Comparison of ENCODE assay signal across 8 mouse cellular contexts in the genomic region with DNA sequence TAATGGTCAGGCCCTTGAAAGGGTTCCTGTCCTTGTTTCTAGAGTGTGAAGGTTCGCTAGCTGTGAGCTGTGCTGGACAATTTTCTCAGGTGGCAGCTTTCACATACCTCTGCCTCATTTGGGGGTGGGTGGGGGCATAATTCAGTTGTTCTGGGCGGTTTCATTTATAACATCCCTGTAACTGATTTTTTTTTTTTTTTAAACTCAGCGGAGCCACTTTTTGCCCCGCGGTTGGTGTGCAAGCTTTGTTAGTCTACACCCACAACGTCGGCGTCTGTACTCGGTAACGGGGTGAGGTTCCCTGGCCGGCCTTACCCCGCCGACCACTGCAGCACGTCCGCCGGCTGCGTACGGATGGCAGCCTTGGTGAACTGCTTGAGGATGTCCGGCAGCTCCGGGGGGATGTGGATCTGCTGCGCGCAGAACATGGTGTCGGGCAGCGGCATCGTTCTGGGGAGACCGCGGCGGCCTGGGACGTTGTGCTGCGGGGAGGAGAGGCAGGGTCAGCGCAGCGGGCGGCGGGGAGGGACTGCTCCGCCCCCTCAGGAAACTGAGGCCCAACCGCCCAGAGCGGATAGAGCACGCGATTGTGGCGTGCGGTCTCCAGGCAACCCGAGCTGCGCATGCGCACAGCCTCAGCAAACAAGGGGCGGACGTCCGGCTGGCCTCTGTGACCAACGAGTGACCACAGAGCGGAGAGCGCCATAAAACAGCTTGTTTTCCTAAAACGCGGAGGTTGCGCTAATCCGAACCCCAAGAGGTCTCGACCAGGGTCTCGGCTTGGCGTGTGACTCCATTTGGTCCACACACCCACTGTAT. TPM values are rescaled to one million over a fixed set of nuclear protein-coding genes. Genes with fewer than 3 reads are reported as not detected.
A peak's percentile ranks its signal among the peaks of the same experiment; 100 is the strongest.
DNase-seq lines count a peak whose midpoint lies in the region; ATAC-seq and TF ChIP-seq lines count a peak whose summit lies in the region.

Gene Ropn1l, minus strand, starts transcription at position 640 of the 819 bp plus-strand sequence.

- peak within 1 kb of the TSS; percentile 87 for H3K27ac ChIP-seq in bone marrow macrophage, adult 2 months (ENCODE audit: insufficient read depth, low read depth, low read length)
- peak within 1 kb of the TSS; percentile 61 for H3K27ac ChIP-seq in embryonic fibroblast, embryonic 13.5 days (ENCODE audit: insufficient read depth, low read length)
- H3K27ac ChIP-seq in heart, embryonic 11.5 days (ENCODE audit: low read depth, low read length): peak within 1 kb of the TSS; percentile 81
- H3K27ac ChIP-seq in kidney, embryonic 16.5 days (ENCODE audit: low read length): peak within 1 kb of the TSS; percentile 85
- H3K27ac ChIP-seq in liver, adult 2 months (replicated peaks; ENCODE audit: insufficient read depth, low read depth, low read length): peak within 1 kb of the TSS; percentile 96

- 0 out of 2 replicates have a peak, but pooled peaks cover 3% of the 10 kb centered on the region for H3K36me3 ChIP-seq in heart, embryonic 11.5 days (ENCODE audit: control insufficient read depth, insufficient read depth, low read length)
- peaks cover 11% of the 10 kb centered on the region; the same call in 1 of the 2 replicates for H3K36me3 ChIP-seq in kidney, embryonic 16.5 days (ENCODE audit: insufficient read depth, low read length)
- H3K36me3 ChIP-seq in liver, adult 2 months (ENCODE audit: control insufficient read depth, insufficient read depth, low read length): peaks cover 8% of the 10 kb centered on the region; the same call in 1 of the 2 replicates
- peaks cover 19% of the 10 kb centered on the region for H3K36me3 ChIP-seq in myocyte (ENCODE audit: control insufficient read depth, insufficient read depth)
- no peaks in the 10 kb centered on the region for H3K36me3 ChIP-seq in splenic B cell, adult 2 months (ENCODE audit: control insufficient read depth, insufficient read depth, low read length, poor library complexity, severe bottlenecking)

- peak within 1 kb of the TSS; percentile 98 for H3K4me3 ChIP-seq in bone marrow macrophage, adult 2 months (ENCODE audit: insufficient read depth, low read length)
- peak within 1 kb of the TSS; percentile 52 for H3K4me3 ChIP-seq in embryonic fibroblast, embryonic 13.5 days (ENCODE audit: insufficient read depth, low read length)
- peak within 1 kb of the TSS; percentile 69 for H3K4me3 ChIP-seq in heart, embryonic 11.5 days (ENCODE audit: low read depth, low read length)
- H3K4me3 ChIP-seq in kidney, embryonic 16.5 days (ENCODE audit: low read length): peak within 1 kb of the TSS; percentile 59
- H3K4me3 ChIP-seq in liver, adult 2 months (ENCODE audit: insufficient read depth, low read depth, low read length): peak within 1 kb of the TSS; percentile 75
- peak within 1 kb of the TSS; percentile 45 for H3K4me3 ChIP-seq in myocyte

- WGBS in heart, embryonic 11.5 days (ENCODE audit: insufficient replicate concordance): under 1% methylated on average over 57 of the region's 57 CpGs
- WGBS in kidney, embryonic 16.5 days: under 1% methylated on average over 57 of the region's 57 CpGs
- under 1% methylated on average over 57 of the region's 57 CpGs for WGBS in liver, adult 2 months

- TF ChIP-seq CTCF in bone marrow macrophage, adult 2 months (IDR thresholded peaks at IDR 0.05; ENCODE audit: low read depth, low read length): no peak
- TF ChIP-seq CTCF in embryonic fibroblast, embryonic 13.5 days (IDR thresholded peaks at IDR 0.05; ENCODE audit: borderline replicate concordance, insufficient read depth, low read length): no peak
- TF ChIP-seq CTCF in liver, adult 2 months (IDR thresholded peaks at IDR 0.05; ENCODE audit: low read depth, low read length): no peak

- peak within 1 kb of the TSS; percentile 74 for H3K9ac ChIP-seq in heart, embryonic 11.5 days (ENCODE audit: low read depth, low read length)
- H3K9ac ChIP-seq in kidney, embryonic 16.5 days (replicated peaks; ENCODE audit: low read length): peak within 1 kb of the TSS; percentile 74
- peak within 1 kb of the TSS; percentile 89 for H3K9ac ChIP-seq in liver, adult 2 months (ENCODE audit: low read depth, low read length)

- no peaks in the 10 kb centered on the region for H3K27me3 ChIP-seq in heart, embryonic 11.5 days (ENCODE audit: control insufficient read depth, insufficient read depth, low read length)
- H3K27me3 ChIP-seq in kidney, embryonic 16.5 days (ENCODE audit: insufficient read depth, low read length): no peaks in the 10 kb centered on the region
- H3K27me3 ChIP-seq in liver, adult 2 months (ENCODE audit: control insufficient read depth, insufficient read depth, low read length): no peaks in the 10 kb centered on the region
- no peaks in the 10 kb centered on the region for H3K27me3 ChIP-seq in myocyte (ENCODE audit: control insufficient read depth, insufficient read depth, insufficient read length)
- no peaks in the 10 kb centered on the region for H3K27me3 ChIP-seq in splenic B cell, adult 2 months (ENCODE audit: control insufficient read depth, insufficient read depth, low read length, poor library complexity, severe bottlenecking)

- ATAC-seq in heart, embryonic 11.5 days (replicated peaks; ENCODE audit: insufficient number of reproducible peaks, low FRiP score, low TSS enrichment): peak; percentile 97
- ATAC-seq in kidney, embryonic 16.5 days (ENCODE audit: low FRiP score, low TSS enrichment): peak; percentile 96

- H3K4me1 ChIP-seq in bone marrow macrophage, adult 2 months (ENCODE audit: control insufficient read depth, insufficient read depth, low read length): peaks cover 22% of the 10 kb centered on the region
- H3K4me1 ChIP-seq in embryonic fibroblast, embryonic 13.5 days (ENCODE audit: control insufficient read depth, insufficient read depth, low read length): peaks cover 3% of the 10 kb centered on the region; the same call in 1 of the 2 replicates
- H3K4me1 ChIP-seq in heart, embryonic 11.5 days (ENCODE audit: control insufficient read depth, insufficient read depth, low read length): peaks cover 7% of the 10 kb centered on the region; the same call in 1 of the 2 replicates
- peaks cover 6% of the 10 kb centered on the region for H3K4me1 ChIP-seq in kidney, embryonic 16.5 days (ENCODE audit: insufficient read depth, low read length)
- peaks cover 14% of the 10 kb centered on the region for H3K4me1 ChIP-seq in liver, adult 2 months (ENCODE audit: control insufficient read depth, insufficient read depth, low read length)

- peak; percentile 95 for DNase-seq in A20 (ENCODE audit: low read depth, low spot score)
- DNase-seq in liver, adult 2 months (ENCODE audit: extremely low read depth, low read depth, low spot score): peak; percentile 85
- DNase-seq in splenic B cell, adult 2 months (ENCODE audit: low read depth, low spot score): peak; percentile 80

- H3K9me3 ChIP-seq in heart, embryonic 11.5 days (replicated peaks; ENCODE audit: control insufficient read depth, low read length): no peaks in the 10 kb centered on the region
- H3K9me3 ChIP-seq in kidney, embryonic 16.5 days (ENCODE audit: low read length): no peaks in the 10 kb centered on the region

- peak within 1 kb of the TSS; percentile 38 for H3ac ChIP-seq in myocyte (ENCODE audit: control insufficient read depth, insufficient read length)

- TF ChIP-seq POLR2A in bone marrow macrophage, adult 2 months (IDR thresholded peaks at IDR 0.05; ENCODE audit: borderline replicate concordance, low read depth, low read length): no peak
- TF ChIP-seq POLR2A in embryonic fibroblast, embryonic 13.5 days (IDR thresholded peaks at IDR 0.05; ENCODE audit: low read depth, low read length): peak; percentile 93
- TF ChIP-seq POLR2A in liver, adult 2 months (IDR thresholded peaks at IDR 0.05; ENCODE audit: extremely low read depth, insufficient read depth, low read length): peak; percentile 92
- TF ChIP-seq POLR2A in myocyte (IDR thresholded peaks at IDR 0.05; ENCODE audit: insufficient read length, low read depth): peak; percentile 89

- peak within 1 kb of the TSS; percentile 81 for H3K4me2 ChIP-seq in heart, embryonic 11.5 days
- H3K4me2 ChIP-seq in kidney, embryonic 16.5 days (replicated peaks; ENCODE audit: low read depth, low read length): peak within 1 kb of the TSS; percentile 72
- H3K4me2 ChIP-seq in myocyte (ENCODE audit: low read depth): peak within 1 kb of the TSS; percentile 98

- H3K79me2 ChIP-seq in liver, adult 2 months (ENCODE audit: control insufficient read depth, insufficient read depth, low read length): no peaks in the 10 kb centered on the region; the same call in 1 of the 2 replicates
- H3K79me2 ChIP-seq in myocyte (ENCODE audit: control insufficient read depth, insufficient read depth): no peaks in the 10 kb centered on the region

TF ChIP-seq in myocyte, 11 proteins besides CTCF, POLR2A, EP300 and RAD21:
- peak; percentile 75 for TF ChIP-seq SRF (IDR thresholded peaks at IDR 0.05; ENCODE audit: control insufficient read depth, insufficient read length, low read depth)
- TF ChIP-seq REST (IDR thresholded peaks at IDR 0.05; ENCODE audit: insufficient read depth, insufficient read length): no peak
- no peak for TF ChIP-seq E2F4 (IDR thresholded peaks at IDR 0.05; ENCODE audit: insufficient read depth)
- peak in 1 of 3 experiments; percentile 41 for TF ChIP-seq MYOG (IDR thresholded peaks at IDR 0.05; ENCODE audit: control insufficient read depth in 1 of 3, insufficient read depth in 1 of 3, insufficient read length in 2 of 3, low read depth in 2 of 3)
- TF ChIP-seq CEBPB (IDR thresholded peaks at IDR 0.05; ENCODE audit: insufficient read depth, poor library complexity, severe bottlenecking): no peak
- TF ChIP-seq TCF3 (IDR thresholded peaks at IDR 0.05; ENCODE audit: insufficient read length, low read depth): no peak
- no peak for TF ChIP-seq MAX (IDR thresholded peaks at IDR 0.05; ENCODE audit: low read depth)
- TF ChIP-seq USF1 (IDR thresholded peaks at IDR 0.05; ENCODE audit: low read depth): no peak
- no peak for TF ChIP-seq TCF12 (IDR thresholded peaks at IDR 0.05; ENCODE audit: insufficient read depth, poor library complexity, severe bottlenecking)
- peak; percentile 91 for TF ChIP-seq POLR2AphosphoS2 (IDR thresholded peaks at IDR 0.05; ENCODE audit: insufficient read length, low read depth)
- peak in 1 of 3 experiments; percentile 45 for TF ChIP-seq MYOD1 (IDR thresholded peaks at IDR 0.05; ENCODE audit: control insufficient read depth in 1 of 3, insufficient read length in 2 of 3, low read depth in 2 of 3)

RNA-seq across cellular contexts. Expression of gene Ropn1l, which starts in this region (rescaled TPM):
- 6.0 and 6.8 TPM in 2 replicates for polyA plus RNA-seq in bone marrow macrophage, adult 2 months (2012; ENCODE audit: insufficient read depth, insufficient read length, missing spikeins)
- polyA plus RNA-seq in embryonic fibroblast, embryonic 13.5 days (2011; ENCODE audit: insufficient read length, low read depth, missing spikeins): 1.8 and 1.9 TPM in 2 replicates
- polyA plus RNA-seq in heart, embryonic 11.5 days (2014; fragmentation: Nextera tagmentation; extraction: Ambion mirVana): 3.3 TPM in 2 replicates
- 3.7 and 4.3 TPM in 2 replicates for polyA plus RNA-seq in kidney, embryonic 16.5 days (2015; fragmentation: Nextera tagmentation; extraction: Ambion mirVana)
- 12.1 and 13.0 TPM in 2 replicates for total RNA-seq in liver, adult 2 months (2014; rRNA removed)
- 8.0 and 8.5 TPM in 2 replicates for polyA plus RNA-seq in liver, adult 2 months (2012; rRNA removed)
- 10.3 TPM for polyA plus RNA-seq in myocyte (2012; fragmentation: generic; extraction: Trizol)

Comparison
In these comparisons a context has a peak if more than half of its experiments do, and no peak if none do; other contexts are left out.
1. Peak in every context shown above with its lines: DNase-seq, ATAC-seq, H3K4me3 ChIP-seq and H3K27ac ChIP-seq.
2. H3K4me3 ChIP-seq: peak in every context shown above with its lines; median percentile 98 in bone marrow macrophage, adult 2 months; 75 in liver, adult 2 months; 69 in heart, embryonic 11.5 days; 59 in kidney, embryonic 16.5 days; 52 in embryonic fibroblast, embryonic 13.5 days; 45 in myocyte.